Mouse (Mus musculus): ENCODE measurements at regions not wholly inside any gene's neighbourhood (a gene's known extent, or its start where the extent isn't known, plus 50 kb on each side); places are given as distances from the start of the nearest gene placed in this dataset.
A peak's percentile ranks its signal among the peaks of the same experiment; 100 is the strongest.

- H3K36me3 ChIP-seq (ENCODE audit: control insufficient read depth, insufficient read depth, low read length): no peaks in the 10 kb centered on the region
- H3K4me1 ChIP-seq (ENCODE audit: control insufficient read depth, insufficient read depth, low read length): peaks cover 7% of the 10 kb centered on the region; the same call in 1 of the 2 replicates
- no peak overlapping the region for H3K27ac ChIP-seq (ENCODE audit: low read depth, low read length)
- H3K27me3 ChIP-seq (ENCODE audit: control insufficient read depth, insufficient read depth, low read length): no peaks in the 10 kb centered on the region
- peak overlapping the region; percentile 15; the same call in 1 of the 2 replicates for H3K9ac ChIP-seq (ENCODE audit: low read length)
- 33% methylated on average over 7 of the region's 7 CpGs for WGBS
- ATAC-seq (ENCODE audit: insufficient read depth, low FRiP score, low TSS enrichment) (no peak), DNase-seq (ENCODE audit: low spot score) (no peak)
- no peaks in the 10 kb centered on the region for H3K9me3 ChIP-seq (ENCODE audit: control insufficient read depth, low read length)
- H3K4me2 ChIP-seq (ENCODE audit: low read depth): no peak overlapping the region
- no peak overlapping the region for H3K4me3 ChIP-seq (ENCODE audit: low read depth, low read length)
These were observed 452.7 kb upstream of the Adamts9 start for GRCm38 (mm10) chr6:93395952-93396351.

- no peak overlapping the region for H3K27ac ChIP-seq (ENCODE audit: low read depth, low read length)
- WGBS: 53% methylated on average over 6 of the region's 6 CpGs
- DNase-seq (ENCODE audit: low spot score) (no peak), ATAC-seq (ENCODE audit: insufficient read depth, low FRiP score, low TSS enrichment) (0 out of 2 replicates have a peak, but pooled peaks have one; percentile 20)
- no peak overlapping the region for H3K4me3 ChIP-seq (ENCODE audit: low read depth, low read length)
- H3K27me3 ChIP-seq (ENCODE audit: control insufficient read depth, insufficient read depth, low read length): no peaks in the 10 kb centered on the region
- H3K4me1 ChIP-seq (ENCODE audit: control insufficient read depth, insufficient read depth, low read length): peaks cover 7% of the 10 kb centered on the region; the same call in 1 of the 2 replicates
- no peak overlapping the region for H3K4me2 ChIP-seq (ENCODE audit: low read depth)
- H3K9ac ChIP-seq (ENCODE audit: low read length): no peak overlapping the region
- H3K36me3 ChIP-seq (ENCODE audit: control insufficient read depth, insufficient read depth, low read length): no peaks in the 10 kb centered on the region
- H3K9me3 ChIP-seq (ENCODE audit: control insufficient read depth, low read length): no peaks in the 10 kb centered on the region
These were observed 452.0 kb upstream of the Adamts9 start for GRCm38 (mm10) chr6:93395296-93395695.

DNA sequence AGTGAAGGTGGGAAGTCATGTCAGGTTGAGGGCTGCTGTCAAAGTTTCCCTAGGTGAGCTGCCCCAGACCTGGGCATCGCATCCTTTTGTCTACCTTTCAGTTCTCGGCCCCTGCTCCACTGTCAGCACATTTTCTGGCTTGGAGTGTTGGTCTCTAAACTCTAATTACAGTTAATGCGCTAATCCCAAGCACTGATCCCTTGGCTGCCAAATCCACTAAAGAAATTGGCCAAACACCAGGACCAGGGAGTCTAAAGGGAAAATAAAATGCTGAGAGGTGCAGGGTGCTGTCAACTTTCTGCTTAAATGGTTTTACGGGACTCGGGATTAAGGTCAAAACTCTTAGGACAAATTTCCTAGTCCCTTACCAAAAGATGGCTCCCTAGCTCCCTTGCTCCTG is 450.3 kb upstream of the Adamts9 start:
- ATAC-seq (ENCODE audit: insufficient read depth, low FRiP score, low TSS enrichment): no peak
- H3K9ac ChIP-seq (ENCODE audit: low read length): no peak overlapping the region
- DNase-seq (ENCODE audit: low spot score): no peak
- H3K4me2 ChIP-seq (ENCODE audit: low read depth): no peak overlapping the region
- H3K4me1 ChIP-seq (ENCODE audit: control insufficient read depth, insufficient read depth, low read length): peaks cover 7% of the 10 kb centered on the region; the same call in 1 of the 2 replicates
- WGBS: 93% methylated on average over 5 of the region's 5 CpGs
- H3K27me3 ChIP-seq (ENCODE audit: control insufficient read depth, insufficient read depth, low read length): no peaks in the 10 kb centered on the region
- no peaks in the 10 kb centered on the region for H3K36me3 ChIP-seq (ENCODE audit: control insufficient read depth, insufficient read depth, low read length)
- H3K9me3 ChIP-seq (ENCODE audit: control insufficient read depth, low read length): no peaks in the 10 kb centered on the region
- H3K27ac ChIP-seq (ENCODE audit: low read depth, low read length): no peak overlapping the region
- no peak overlapping the region for H3K4me3 ChIP-seq (ENCODE audit: low read depth, low read length)

DNA sequence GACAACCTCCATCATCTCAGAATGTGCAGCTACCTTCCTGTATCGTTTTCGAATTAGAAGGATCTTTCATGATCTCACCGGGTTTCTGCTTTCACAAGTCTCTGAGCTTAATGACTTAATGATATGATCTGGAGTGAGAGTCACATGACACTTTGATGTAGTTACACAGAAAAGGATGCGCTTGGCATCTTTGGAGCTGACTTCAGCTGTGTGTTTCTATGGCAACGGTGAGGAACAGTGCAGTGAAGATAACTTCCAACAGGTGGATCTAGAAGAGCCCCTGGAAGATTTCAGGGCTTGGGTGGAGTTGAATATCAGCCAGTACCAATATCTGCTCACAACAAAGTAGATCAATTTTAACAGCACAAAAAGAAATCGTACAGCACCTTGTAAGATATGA is 449.1 kb upstream of the Adamts9 start:
- DNase-seq (ENCODE audit: low spot score): no peak
- Histone ChIP-seq H3K36me3 (ENCODE audit: control insufficient read depth, insufficient read depth, low read length) (no peaks in the 10 kb centered on the region), H3K4me2 (ENCODE audit: low read depth) (no peak overlapping the region), H3K9ac (ENCODE audit: low read length) (no peak overlapping the region), H3K4me3 (ENCODE audit: low read depth, low read length) (no peak overlapping the region), H3K27me3 (ENCODE audit: control insufficient read depth, insufficient read depth, low read length) (no peaks in the 10 kb centered on the region), H3K9me3 (ENCODE audit: control insufficient read depth, low read length) (no peaks in the 10 kb centered on the region), H3K27ac (ENCODE audit: low read depth, low read length) (no peak overlapping the region), H3K4me1 (ENCODE audit: control insufficient read depth, insufficient read depth, low read length) (peaks cover 7% of the 10 kb centered on the region; the same call in 1 of the 2 replicates)
- WGBS: 85% methylated on average over 6 of the region's 6 CpGs
- ATAC-seq (ENCODE audit: insufficient read depth, low FRiP score, low TSS enrichment): no peak

DNA sequence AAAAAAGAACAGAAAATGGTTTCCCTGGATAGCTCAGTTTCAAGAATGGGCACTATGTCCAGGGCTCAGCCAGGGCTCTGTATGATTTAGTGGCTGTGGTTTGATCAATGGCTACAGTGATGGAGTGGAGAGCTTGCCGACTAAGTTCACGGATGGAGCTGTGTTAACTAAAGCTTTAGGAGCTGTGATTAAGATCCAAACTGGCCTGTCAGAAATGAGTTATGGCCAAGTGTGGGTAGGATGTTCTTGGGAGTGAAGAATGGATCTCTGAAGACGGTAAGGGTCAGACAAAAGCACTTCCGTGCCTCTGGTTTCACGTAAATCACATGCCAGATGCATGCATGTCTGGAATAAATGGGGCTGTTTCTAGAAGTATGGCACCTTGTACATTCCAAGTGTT is 447.9 kb upstream of the Adamts9 start:
- DNase-seq (ENCODE audit: low spot score) (no peak), ATAC-seq (ENCODE audit: insufficient read depth, low FRiP score, low TSS enrichment) (no peak)
- no peaks in the 10 kb centered on the region for H3K9me3 ChIP-seq (ENCODE audit: control insufficient read depth, low read length)
- no peak overlapping the region for H3K9ac ChIP-seq (ENCODE audit: low read length)
- H3K4me2 ChIP-seq (ENCODE audit: low read depth): no peak overlapping the region
- no peaks in the 10 kb centered on the region for H3K27me3 ChIP-seq (ENCODE audit: control insufficient read depth, insufficient read depth, low read length)
- no peaks in the 10 kb centered on the region for H3K36me3 ChIP-seq (ENCODE audit: control insufficient read depth, insufficient read depth, low read length)
- H3K4me1 ChIP-seq (ENCODE audit: control insufficient read depth, insufficient read depth, low read length): peaks cover 4% of the 10 kb centered on the region; the same call in 1 of the 2 replicates
- no peak overlapping the region for H3K4me3 ChIP-seq (ENCODE audit: low read depth, low read length)
- WGBS: 52% methylated on average over 5 of the region's 5 CpGs
- H3K27ac ChIP-seq (ENCODE audit: low read depth, low read length): no peak overlapping the region

- no peak overlapping the region for H3K4me3 ChIP-seq (ENCODE audit: low read depth, low read length)
- no peak for ATAC-seq (ENCODE audit: insufficient read depth, low FRiP score, low TSS enrichment)
- no peak for DNase-seq (ENCODE audit: low spot score)
- no peak overlapping the region for H3K9ac ChIP-seq (ENCODE audit: low read length)
- H3K27ac ChIP-seq (ENCODE audit: low read depth, low read length): no peak overlapping the region
- no peaks in the 10 kb centered on the region for H3K9me3 ChIP-seq (ENCODE audit: control insufficient read depth, low read length)
- 89% methylated on average over 6 of the region's 6 CpGs for WGBS
- no peaks in the 10 kb centered on the region for H3K27me3 ChIP-seq (ENCODE audit: control insufficient read depth, insufficient read depth, low read length)
- H3K4me2 ChIP-seq (ENCODE audit: low read depth): no peak overlapping the region
- no peaks in the 10 kb centered on the region for H3K36me3 ChIP-seq (ENCODE audit: control insufficient read depth, insufficient read depth, low read length)
- H3K4me1 ChIP-seq (ENCODE audit: control insufficient read depth, insufficient read depth, low read length): no peaks in the 10 kb centered on the region
These were observed 428.0 kb upstream of the Adamts9 start for GRCm38 (mm10) chr6:93371341-93371740.

- ATAC-seq (ENCODE audit: insufficient read depth, low FRiP score, low TSS enrichment) (no peak), DNase-seq (ENCODE audit: low spot score) (no peak)
- Histone ChIP-seq H3K4me3 (ENCODE audit: low read depth, low read length) (no peak overlapping the region), H3K4me1 (ENCODE audit: control insufficient read depth, insufficient read depth, low read length) (no peaks in the 10 kb centered on the region), H3K9ac (ENCODE audit: low read length) (no peak overlapping the region), H3K27ac (ENCODE audit: low read depth, low read length) (no peak overlapping the region), H3K27me3 (ENCODE audit: control insufficient read depth, insufficient read depth, low read length) (no peaks in the 10 kb centered on the region), H3K9me3 (ENCODE audit: control insufficient read depth, low read length) (no peaks in the 10 kb centered on the region), H3K4me2 (ENCODE audit: low read depth) (no peak overlapping the region), H3K36me3 (ENCODE audit: control insufficient read depth, insufficient read depth, low read length) (no peaks in the 10 kb centered on the region)
- WGBS: 61% methylated on average over 4 of the region's 4 CpGs
These were observed 420.6 kb upstream of the Adamts9 start for GRCm38 (mm10) chr6:93363846-93364245.

- H3K4me2 ChIP-seq (ENCODE audit: low read depth): no peak overlapping the region
- no peaks in the 10 kb centered on the region for H3K27me3 ChIP-seq (ENCODE audit: control insufficient read depth, insufficient read depth, low read length)
- ATAC-seq (ENCODE audit: insufficient read depth, low FRiP score, low TSS enrichment) (no peak), DNase-seq (ENCODE audit: low spot score) (no peak)
- H3K4me1 ChIP-seq (ENCODE audit: control insufficient read depth, insufficient read depth, low read length): no peaks in the 10 kb centered on the region
- H3K9ac ChIP-seq (ENCODE audit: low read length): no peak overlapping the region
- H3K4me3 ChIP-seq (ENCODE audit: low read depth, low read length): no peak overlapping the region
- no peak overlapping the region for H3K27ac ChIP-seq (ENCODE audit: low read depth, low read length)
- 89% methylated on average over 12 of the region's 12 CpGs for WGBS
- H3K9me3 ChIP-seq (ENCODE audit: control insufficient read depth, low read length): no peaks in the 10 kb centered on the region
- H3K36me3 ChIP-seq (ENCODE audit: control insufficient read depth, insufficient read depth, low read length): no peaks in the 10 kb centered on the region
These were observed 410.2 kb upstream of the Adamts9 start for GRCm38 (mm10) chr6:93353353-93354125.
